Mouse (Mus musculus): ENCODE measurements at regions not wholly inside any gene's neighbourhood (a gene's known extent, or its start where the extent isn't known, plus 50 kb on each side); places are given as distances from the start of the nearest gene placed in this dataset.
A peak's percentile ranks its signal among the peaks of the same experiment; 100 is the strongest.

DNA sequence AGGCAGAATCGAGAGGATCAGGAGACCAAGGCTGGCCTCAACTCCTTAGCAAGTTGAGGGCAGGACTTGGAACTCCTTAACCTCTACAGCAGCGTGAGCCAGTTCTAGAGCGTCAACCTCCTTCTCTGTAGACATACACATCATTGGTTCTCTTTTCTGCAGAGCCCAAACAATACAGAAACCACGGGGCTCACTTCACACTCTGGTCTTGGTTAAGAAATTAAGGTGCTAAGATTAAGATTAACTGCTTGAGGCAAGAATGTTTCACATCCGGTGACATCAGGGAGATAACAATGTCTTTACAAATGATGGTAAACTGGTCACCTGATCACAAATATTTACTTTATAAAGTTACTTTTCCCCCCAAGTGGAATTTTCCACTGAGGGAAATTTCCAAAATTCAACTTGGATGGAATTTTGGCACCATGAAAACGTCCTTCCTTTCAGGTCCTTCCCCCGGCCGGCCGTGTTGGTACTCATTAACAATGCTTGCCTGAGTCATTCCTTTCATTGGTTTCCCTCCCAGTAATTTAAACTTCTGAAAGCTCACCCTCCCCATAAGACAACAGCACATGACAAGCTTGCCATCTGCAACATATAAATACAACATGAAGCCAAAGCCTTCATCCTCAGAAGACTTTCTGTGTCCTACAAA lies 77.3 kb upstream of the Kdm7a start:
- no peak overlapping the region for H3K4me2 ChIP-seq (ENCODE audit: low read length)
- 79% methylated on average over 9 of the region's 9 CpGs for WGBS
- no peak overlapping the region for H3K27ac ChIP-seq (ENCODE audit: low read depth)
- H3K36me3 ChIP-seq (ENCODE audit: control insufficient read depth, insufficient read depth, low read length) = no peaks in the 10 kb centered on the region
- no peak overlapping the region for H3K9ac ChIP-seq (ENCODE audit: low read length)
- no peak overlapping the region for H3K4me3 ChIP-seq (ENCODE audit: low read depth, low read length)
- H3K27me3 ChIP-seq (replicated peaks; ENCODE audit: control insufficient read depth, insufficient read depth, low read length) = no peaks in the 10 kb centered on the region
- ATAC-seq (replicated peaks; ENCODE audit: low FRiP score, low TSS enrichment, low read depth) (no peak), DNase-seq (ENCODE audit: low spot score) (no peak)
- no peaks in the 10 kb centered on the region for H3K9me3 ChIP-seq (ENCODE audit: control insufficient read depth, low read length)
- no peaks in the 10 kb centered on the region for H3K4me1 ChIP-seq (replicated peaks; ENCODE audit: control insufficient read depth, insufficient read depth, low read length)

DNA sequence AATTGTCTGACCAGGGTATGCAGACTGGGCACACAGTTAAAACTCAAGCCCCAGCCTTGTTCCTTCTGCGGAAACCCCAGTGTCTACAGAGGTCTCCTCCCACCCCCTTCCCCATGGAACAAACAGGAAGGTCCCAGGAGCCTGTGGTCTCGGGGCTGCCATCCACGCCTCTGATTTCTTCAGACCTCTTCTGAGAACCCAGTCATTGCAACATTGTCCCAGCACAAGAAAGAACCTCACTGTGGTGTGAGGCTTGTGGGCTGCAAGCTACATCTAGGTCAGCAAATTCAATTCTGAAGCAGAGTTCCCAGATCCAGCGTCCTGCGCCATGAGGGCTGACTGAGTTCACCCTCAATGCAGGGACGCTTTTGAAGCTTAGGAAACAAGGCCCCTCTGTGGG lies 71.7 kb upstream of the Kdm7a start:
- Histone ChIP-seq H3K27ac (ENCODE audit: low read depth) (no peak overlapping the region), H3K27me3 (replicated peaks; ENCODE audit: control insufficient read depth, insufficient read depth, low read length) (no peaks in the 10 kb centered on the region), H3K9ac (ENCODE audit: low read length) (no peak overlapping the region), H3K9me3 (ENCODE audit: control insufficient read depth, low read length) (no peaks in the 10 kb centered on the region), H3K4me3 (ENCODE audit: low read depth, low read length) (no peak overlapping the region), H3K36me3 (ENCODE audit: control insufficient read depth, insufficient read depth, low read length) (no peaks in the 10 kb centered on the region), H3K4me1 (replicated peaks; ENCODE audit: control insufficient read depth, insufficient read depth, low read length) (no peaks in the 10 kb centered on the region), H3K4me2 (ENCODE audit: low read length) (no peak overlapping the region)
- DNase-seq (ENCODE audit: low spot score) = no peak
- WGBS = 84% methylated on average over 6 of the region's 6 CpGs
- ATAC-seq (replicated peaks; ENCODE audit: low FRiP score, low TSS enrichment, low read depth) = no peak

DNA sequence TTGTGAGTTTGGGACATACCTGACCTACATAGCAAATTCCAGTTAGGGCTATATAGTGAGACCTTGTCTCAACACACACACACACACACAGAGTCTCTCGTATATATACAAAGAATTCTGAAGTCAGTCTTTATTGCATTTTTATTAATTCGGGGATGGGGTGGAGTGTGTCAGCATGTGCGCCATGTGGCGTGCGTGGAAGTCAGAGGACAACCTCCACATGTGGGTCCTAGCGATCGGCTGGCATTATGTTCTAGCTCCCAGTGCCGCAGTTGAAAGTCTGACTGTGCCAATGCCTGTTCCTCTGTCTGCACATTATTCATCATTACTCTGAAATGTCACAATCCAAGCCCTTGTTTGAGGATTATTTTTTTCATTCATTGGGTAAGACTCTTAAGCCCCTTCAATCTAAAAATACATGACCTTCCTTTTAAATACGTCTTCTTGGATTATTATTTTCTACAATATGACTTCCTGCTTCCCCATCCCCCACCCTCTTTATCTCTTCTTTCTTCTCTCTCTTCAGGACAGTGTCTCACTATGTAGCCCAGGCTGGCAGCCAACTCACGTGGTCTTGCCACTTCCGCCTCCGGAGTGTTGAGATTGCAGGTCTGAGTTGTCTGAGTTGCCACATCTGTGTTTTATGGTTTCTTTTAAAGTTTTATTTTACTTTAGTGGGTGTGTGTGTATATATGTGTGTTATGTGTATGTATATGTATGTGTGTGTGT lies 68.3 kb upstream of the Kdm7a start:
- H3K4me3 ChIP-seq (ENCODE audit: low read depth, low read length) = no peak overlapping the region
- H3K27ac ChIP-seq (ENCODE audit: low read depth) = no peak overlapping the region
- no peak overlapping the region for H3K4me2 ChIP-seq (ENCODE audit: low read length)
- no peaks in the 10 kb centered on the region for H3K4me1 ChIP-seq (replicated peaks; ENCODE audit: control insufficient read depth, insufficient read depth, low read length)
- 85% methylated on average over 12 of the region's 12 CpGs for WGBS
- DNase-seq (ENCODE audit: low spot score) (no peak), ATAC-seq (replicated peaks; ENCODE audit: low FRiP score, low TSS enrichment, low read depth) (no peak)
- H3K9ac ChIP-seq (ENCODE audit: low read length) = no peak overlapping the region
- no peaks in the 10 kb centered on the region for H3K9me3 ChIP-seq (ENCODE audit: control insufficient read depth, low read length)
- H3K36me3 ChIP-seq (ENCODE audit: control insufficient read depth, insufficient read depth, low read length) = no peaks in the 10 kb centered on the region
- no peaks in the 10 kb centered on the region for H3K27me3 ChIP-seq (replicated peaks; ENCODE audit: control insufficient read depth, insufficient read depth, low read length)

DNA sequence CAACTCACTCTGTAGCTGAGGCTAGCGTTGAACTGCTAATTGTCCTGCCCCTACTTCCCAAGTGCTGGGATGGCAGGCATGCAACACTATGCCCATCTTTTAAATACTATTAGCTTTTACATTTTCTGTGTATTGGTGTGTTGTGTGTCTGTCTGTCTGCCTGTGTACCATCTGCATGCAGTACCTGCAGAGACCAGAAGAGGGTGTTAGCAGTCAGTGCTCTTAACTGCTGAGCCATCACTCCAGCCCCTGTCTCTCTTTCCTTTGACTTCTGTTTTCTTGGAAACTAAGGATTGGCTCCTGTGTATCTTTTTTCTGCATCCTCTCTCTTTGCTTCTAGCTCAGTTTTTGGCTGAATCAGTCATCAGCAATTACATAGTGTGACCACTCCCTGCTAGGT lies 66.8 kb upstream of the Kdm7a start:
- Histone ChIP-seq H3K36me3 (ENCODE audit: control insufficient read depth, insufficient read depth, low read length) (no peaks in the 10 kb centered on the region), H3K4me1 (replicated peaks; ENCODE audit: control insufficient read depth, insufficient read depth, low read length) (no peaks in the 10 kb centered on the region), H3K27ac (ENCODE audit: low read depth) (no peak overlapping the region), H3K4me2 (ENCODE audit: low read length) (no peak overlapping the region), H3K9ac (ENCODE audit: low read length) (no peak overlapping the region), H3K9me3 (ENCODE audit: control insufficient read depth, low read length) (no peaks in the 10 kb centered on the region), H3K4me3 (ENCODE audit: low read depth, low read length) (no peak overlapping the region), H3K27me3 (replicated peaks; ENCODE audit: control insufficient read depth, insufficient read depth, low read length) (no peaks in the 10 kb centered on the region)
- DNase-seq (ENCODE audit: low spot score) (no peak), ATAC-seq (replicated peaks; ENCODE audit: low FRiP score, low TSS enrichment, low read depth) (no peak)
- 100% methylated on average over 1 of the region's 1 CpGs for WGBS

DNA sequence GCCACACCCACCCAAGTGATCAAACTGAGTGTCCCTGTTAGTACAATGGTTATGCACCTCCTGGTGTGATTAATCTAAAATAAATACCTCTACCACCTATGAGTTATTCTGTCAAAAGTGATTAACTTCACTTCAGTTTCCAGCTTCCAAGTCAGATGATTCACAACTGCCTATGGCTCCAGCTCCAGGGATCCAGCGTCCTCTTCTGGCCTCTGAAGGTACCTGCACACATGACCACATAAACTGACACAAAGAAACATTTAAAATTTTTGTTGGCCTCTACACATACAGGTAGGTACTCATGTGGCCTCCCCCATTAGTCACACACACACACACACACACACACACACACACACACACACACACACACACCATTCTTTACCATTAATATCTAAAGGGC lies 63.9 kb upstream of the Kdm7a start:
- Histone ChIP-seq H3K4me2 (ENCODE audit: low read length) (no peak overlapping the region), H3K9me3 (ENCODE audit: control insufficient read depth, low read length) (no peaks in the 10 kb centered on the region), H3K4me1 (replicated peaks; ENCODE audit: control insufficient read depth, insufficient read depth, low read length) (no peaks in the 10 kb centered on the region), H3K9ac (ENCODE audit: low read length) (no peak overlapping the region), H3K27ac (ENCODE audit: low read depth) (no peak overlapping the region), H3K27me3 (replicated peaks; ENCODE audit: control insufficient read depth, insufficient read depth, low read length) (no peaks in the 10 kb centered on the region), H3K4me3 (ENCODE audit: low read depth, low read length) (no peak overlapping the region), H3K36me3 (ENCODE audit: control insufficient read depth, insufficient read depth, low read length) (no peaks in the 10 kb centered on the region)
- DNase-seq (ENCODE audit: low spot score) (no peak), ATAC-seq (replicated peaks; ENCODE audit: low FRiP score, low TSS enrichment, low read depth) (no peak)
- WGBS = 88% methylated on average over 1 of the region's 1 CpGs

DNA sequence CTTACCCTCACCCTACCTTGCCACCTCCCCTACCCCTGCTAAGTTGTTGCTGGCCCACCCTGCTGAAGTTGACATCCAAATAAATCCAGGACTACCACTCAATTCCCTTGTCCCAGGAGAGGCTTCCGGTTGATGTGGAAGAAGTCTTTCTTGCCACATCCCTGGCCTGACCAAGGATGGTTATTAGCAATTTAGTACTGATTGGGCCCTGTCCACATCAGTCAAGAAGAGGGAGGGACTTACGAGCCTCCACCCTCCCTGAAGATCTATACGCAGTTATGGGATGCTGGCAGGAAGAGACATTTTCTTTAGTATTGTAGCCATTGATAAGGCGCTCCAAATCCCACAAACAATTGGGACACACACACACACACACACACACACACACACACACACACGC lies 63.1 kb upstream of the Kdm7a start:
- Histone ChIP-seq H3K4me3 (ENCODE audit: low read depth, low read length) (no peak overlapping the region), H3K9me3 (ENCODE audit: control insufficient read depth, low read length) (no peaks in the 10 kb centered on the region), H3K4me2 (ENCODE audit: low read length) (no peak overlapping the region), H3K9ac (ENCODE audit: low read length) (no peak overlapping the region), H3K4me1 (replicated peaks; ENCODE audit: control insufficient read depth, insufficient read depth, low read length) (peaks cover 2% of the 10 kb centered on the region), H3K27me3 (replicated peaks; ENCODE audit: control insufficient read depth, insufficient read depth, low read length) (no peaks in the 10 kb centered on the region), H3K27ac (ENCODE audit: low read depth) (no peak overlapping the region), H3K36me3 (ENCODE audit: control insufficient read depth, insufficient read depth, low read length) (no peaks in the 10 kb centered on the region)
- no peak for DNase-seq (ENCODE audit: low spot score)
- ATAC-seq (replicated peaks; ENCODE audit: low FRiP score, low TSS enrichment, low read depth) = no peak
- WGBS = 57% methylated on average over 5 of the region's 5 CpGs

DNA sequence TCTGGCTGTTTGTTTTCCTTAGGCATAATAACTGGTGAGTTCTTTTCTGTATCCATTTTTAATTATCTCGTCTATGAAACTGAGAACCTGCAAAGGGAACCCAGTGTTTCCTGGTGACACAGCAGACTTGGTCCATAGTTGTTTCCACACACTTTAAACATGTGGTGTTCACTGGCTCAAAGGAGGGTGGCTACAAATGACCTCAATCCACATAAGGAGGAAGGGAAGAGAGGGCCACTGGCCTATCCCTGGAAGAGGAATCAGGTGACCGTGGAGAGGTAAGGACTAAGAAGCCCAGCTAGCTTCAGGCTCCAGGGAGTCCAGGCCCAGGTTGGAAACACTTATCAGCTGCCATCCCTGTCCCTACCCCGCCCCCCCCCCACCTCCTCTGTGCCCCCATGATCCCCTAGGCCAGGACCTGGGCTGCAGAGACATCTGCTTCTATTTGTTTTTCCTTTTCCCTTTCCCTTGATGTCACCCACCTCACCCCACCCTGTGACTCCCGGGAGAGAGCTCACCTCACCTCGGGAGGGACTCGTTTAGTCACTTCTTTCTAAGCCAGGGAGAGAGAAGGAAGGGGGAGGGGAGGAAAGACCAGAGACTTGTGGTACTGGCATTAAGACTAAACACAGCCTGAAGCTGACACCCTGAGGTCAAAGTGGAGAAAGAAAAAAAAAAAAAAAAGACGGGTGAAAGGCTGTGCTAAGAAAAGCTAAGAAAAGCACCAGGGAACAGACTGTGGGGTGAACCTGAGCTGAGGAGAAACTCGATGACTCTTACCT lies 62.2 kb upstream of the Kdm7a start:
- Histone ChIP-seq H3K4me1 (replicated peaks; ENCODE audit: control insufficient read depth, insufficient read depth, low read length) (peaks cover 5% of the 10 kb centered on the region), H3K4me2 (ENCODE audit: low read length) (no peak overlapping the region), H3K27ac (ENCODE audit: low read depth) (no peak overlapping the region), H3K4me3 (ENCODE audit: low read depth, low read length) (no peak overlapping the region), H3K27me3 (replicated peaks; ENCODE audit: control insufficient read depth, insufficient read depth, low read length) (no peaks in the 10 kb centered on the region), H3K36me3 (ENCODE audit: control insufficient read depth, insufficient read depth, low read length) (no peaks in the 10 kb centered on the region), H3K9me3 (ENCODE audit: control insufficient read depth, low read length) (no peaks in the 10 kb centered on the region), H3K9ac (ENCODE audit: low read length) (no peak overlapping the region)
- DNase-seq (ENCODE audit: low spot score) = no peak
- WGBS = 12% methylated on average over 8 of the region's 8 CpGs
- peak; percentile 59 for ATAC-seq (replicated peaks; ENCODE audit: low FRiP score, low TSS enrichment, low read depth)

DNA sequence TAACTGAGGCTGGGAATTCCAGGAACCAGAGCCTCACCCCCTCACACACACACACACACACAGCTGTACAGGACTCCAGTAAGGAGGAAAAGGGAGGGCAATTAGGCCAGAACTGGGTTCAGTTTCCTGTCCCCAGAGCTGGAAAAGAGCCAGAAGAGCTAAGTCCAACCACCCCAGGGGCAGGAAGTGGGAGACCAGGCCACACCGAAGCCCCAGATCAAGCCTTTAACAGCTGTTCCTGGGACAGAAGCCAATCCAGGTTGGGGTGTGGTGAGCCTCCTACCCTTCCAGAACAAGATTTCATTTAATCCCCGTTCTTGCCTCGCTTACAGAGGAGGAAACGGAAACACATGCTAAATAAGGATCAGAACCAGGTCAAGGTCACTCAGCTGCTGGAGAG lies 58.1 kb upstream of the Kdm7a start:
- Histone ChIP-seq H3K9ac (ENCODE audit: low read length) (no peak overlapping the region), H3K27ac (ENCODE audit: low read depth) (no peak overlapping the region), H3K27me3 (replicated peaks; ENCODE audit: control insufficient read depth, insufficient read depth, low read length) (no peaks in the 10 kb centered on the region), H3K9me3 (ENCODE audit: control insufficient read depth, low read length) (no peaks in the 10 kb centered on the region), H3K4me3 (ENCODE audit: low read depth, low read length) (no peak overlapping the region), H3K4me2 (ENCODE audit: low read length) (no peak overlapping the region), H3K36me3 (ENCODE audit: control insufficient read depth, insufficient read depth, low read length) (no peaks in the 10 kb centered on the region), H3K4me1 (replicated peaks; ENCODE audit: control insufficient read depth, insufficient read depth, low read length) (peaks cover 5% of the 10 kb centered on the region)
- no peak for DNase-seq (ENCODE audit: low spot score)
- 39% methylated on average over 4 of the region's 4 CpGs for WGBS
- 0 out of 2 replicates have a peak, but pooled peaks have one; percentile 30 for ATAC-seq (replicated peaks; ENCODE audit: low FRiP score, low TSS enrichment, low read depth)
